In genomic region chr10:86218984-86219383, GRCm38 (mm10) we compare ENCODE assay signal across 23 mouse cellular contexts.
DNase-seq lines count a peak whose midpoint lies in the region; TF ChIP-seq lines count a peak whose summit lies in the region.
"Had no signal": no experiment of that assay in that cellular context is flagged by ENCODE, and none has a peak within 500 bp of the region (broad histone marks: within the 10 kb centered on the region; RNA-seq: fewer than 3 reads in every experiment).

No protein-coding gene starts in this region.

- no peak overlapping the region for H3K27ac ChIP-seq in heart, adult 2 months
- peak overlapping the region; percentile 77 for H3K27ac ChIP-seq in embryonic fibroblast, embryonic 13.5 days (ENCODE audit: insufficient read depth, low read length)
- H3K27ac ChIP-seq in layer of hippocampus, adult 2 months: no peak overlapping the region
- H3K27ac ChIP-seq: embryonic facial prominence, embryonic 10.5 days; embryonic facial prominence, embryonic 12.5 days; forebrain, embryonic 10.5 days; forebrain, embryonic 12.5 days had no signal

- H3K27me3 ChIP-seq in heart, adult 2 months (ENCODE audit: control insufficient read depth, insufficient read depth, low read length): no peaks in the 10 kb centered on the region
- H3K27me3 ChIP-seq: CH12.LX; embryonic facial prominence, embryonic 12.5 days; forebrain, embryonic 12.5 days had no signal

- no peak for TF ChIP-seq CTCF in heart, adult 2 months (IDR thresholded peaks at IDR 0.05)
- no peak for TF ChIP-seq CTCF in embryonic fibroblast, embryonic 13.5 days (IDR thresholded peaks at IDR 0.05; ENCODE audit: borderline replicate concordance, insufficient read depth, low read length)
- TF ChIP-seq CTCF in layer of hippocampus, adult 2 months (conservative IDR thresholded peaks at IDR 0.05): no peak

- no peaks in the 10 kb centered on the region for H3K36me3 ChIP-seq in heart, adult 2 months (ENCODE audit: control insufficient read depth, insufficient read depth, low read length)
- H3K36me3 ChIP-seq: embryonic facial prominence, embryonic 10.5 days; embryonic facial prominence, embryonic 12.5 days; forebrain, embryonic 10.5 days; forebrain, embryonic 12.5 days; G1E had no signal

- intact Hi-C loops in heart, adult 2 months (cut with DNase I): no loop called here
- intact Hi-C loops in gastrocnemius, postnatal 14 days (cut with DNase I; ENCODE audit: low total_unique reads): no loop called here

- H3K4me1 ChIP-seq in heart, adult 2 months (ENCODE audit: control insufficient read depth, insufficient read depth, low read length): no peaks in the 10 kb centered on the region
- peaks cover 10% of the 10 kb centered on the region for H3K4me1 ChIP-seq in embryonic fibroblast, embryonic 13.5 days (ENCODE audit: control insufficient read depth, insufficient read depth, low read length)
- H3K4me1 ChIP-seq: embryonic facial prominence, embryonic 10.5 days; embryonic facial prominence, embryonic 12.5 days; forebrain, embryonic 10.5 days; forebrain, embryonic 12.5 days had no signal

- TF ChIP-seq EP300 in heart, adult 2 months (IDR thresholded peaks at IDR 0.05; ENCODE audit: insufficient read depth, low read depth, low read length): no peak

- DNase-seq in heart, adult 11 months: peak; percentile 34
- DNase-seq in heart, adult 2 months: no peak
- DNase-seq in 3T3-L1 (ENCODE audit: low read depth, low spot score): peak; percentile 19
- DNase-seq in NIH3T3 (ENCODE audit: low read depth): peak; percentile 60
- no peak for DNase-seq in layer of hippocampus, adult 2 months (ENCODE audit: low spot score in 2 of 2)
- no peak for DNase-seq in gastrocnemius, postnatal 14 days
- DNase-seq: adrenal gland, adult 8-10 months; adrenal gland, postnatal 14 days; adrenal gland, postnatal 36 days; B cell, adult 2 months; cerebellum, adult 11-12 months; cerebellum, adult 2 months; cerebellum, adult 9-10 months; cerebellum, postnatal 10 days; cerebellum, postnatal 25 days had no signal

- WGBS in heart, adult 2 months: 93% methylated on average over 3 of the region's 3 CpGs

- no peak overlapping the region for H3K9ac ChIP-seq in heart, adult 2 months (ENCODE audit: low read depth, low read length)
- H3K9ac ChIP-seq: embryonic facial prominence, embryonic 12.5 days; forebrain, embryonic 12.5 days had no signal

- no peak overlapping the region for H3K4me3 ChIP-seq in heart, adult 2 months
- no peak overlapping the region for H3K4me3 ChIP-seq in embryonic fibroblast, embryonic 13.5 days (ENCODE audit: insufficient read depth, low read length)
- H3K4me3 ChIP-seq in layer of hippocampus, adult 2 months: no peak overlapping the region
- H3K4me3 ChIP-seq: embryonic facial prominence, embryonic 10.5 days; embryonic facial prominence, embryonic 12.5 days; erythroblast, embryonic 14.5 days; forebrain, embryonic 10.5 days; forebrain, embryonic 12.5 days had no signal

- no peak for TF ChIP-seq POLR2A in heart, adult 2 months (IDR thresholded peaks at IDR 0.05; ENCODE audit: insufficient read depth, low read depth, low read length)
- no peak for TF ChIP-seq POLR2A in embryonic fibroblast, embryonic 13.5 days (IDR thresholded peaks at IDR 0.05; ENCODE audit: low read depth, low read length)

- H3K79me2 ChIP-seq in heart, adult 2 months (replicated peaks; ENCODE audit: control insufficient read depth, insufficient read depth, low read length): no peaks in the 10 kb centered on the region

Comparison
In these comparisons a context has a peak if more than half of its experiments do, and no peak if none do; other contexts are left out.
1. DNase-seq: peak in heart, adult 11 months (single experiment), 3T3-L1 (single experiment) and NIH3T3 (single experiment); none in heart, adult 2 months (0 of 2), layer of hippocampus, adult 2 months (0 of 2) and gastrocnemius, postnatal 14 days (single experiment).